Mouse (Mus musculus): Measurements from ENCODE around the gene Fcrl5. TPM values are rescaled to one million over a fixed set of nuclear protein-coding genes. Genes with fewer than 3 reads are reported as not detected.

Gene Fcrl5
- polyA plus RNA-seq, 1 experiment = not detected

DNA sequence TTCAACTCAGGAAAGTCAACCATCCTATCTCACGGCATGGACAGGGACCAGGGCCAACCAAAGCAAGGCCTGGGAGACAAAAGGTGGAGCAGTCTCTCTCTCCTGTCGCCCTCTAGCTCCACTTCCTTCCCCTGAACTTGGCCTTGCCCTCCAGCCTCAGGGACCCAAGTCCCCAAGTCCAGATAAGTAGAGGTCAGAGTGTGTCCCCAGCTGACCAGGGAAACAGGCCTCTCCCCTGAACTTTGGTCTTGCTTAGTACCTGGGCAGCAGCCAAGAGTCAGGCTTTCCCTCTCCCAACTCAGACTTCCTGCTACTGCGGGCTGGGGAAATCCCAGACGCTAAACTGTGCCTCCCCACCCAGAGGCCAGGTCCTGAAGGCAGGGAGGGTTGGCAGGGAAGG, 73.5 kb downstream of the Fcrl5 start:
- Histone ChIP-seq H3ac (ENCODE audit: control insufficient read depth, insufficient read length, low read depth) (no peak overlapping the region), H3K4me3 (ENCODE audit: insufficient read depth, poor library complexity, severe bottlenecking) (no peak overlapping the region), H3K27me3 (ENCODE audit: control insufficient read depth, insufficient read depth, insufficient read length) (no peaks in the 10 kb centered on the region), H3K79me3 (ENCODE audit: low read depth) (no peaks in the 10 kb centered on the region), H3K79me2 (ENCODE audit: control insufficient read depth, insufficient read depth) (no peaks in the 10 kb centered on the region), H3K36me3 (ENCODE audit: control insufficient read depth, insufficient read depth) (no peaks in the 10 kb centered on the region)
- TF ChIP-seq MYOD1 (IDR thresholded peaks at IDR 0.05; ENCODE audit: control insufficient read depth, insufficient read length, low read depth) (no peak), CTCF (IDR thresholded peaks at IDR 0.05; ENCODE audit: control insufficient read depth, insufficient read depth, insufficient read length) (no peak), FOSL1 (IDR thresholded peaks at IDR 0.05; ENCODE audit: insufficient read depth, low read length, poor library complexity, severe bottlenecking) (no peak), MYOG (IDR thresholded peaks at IDR 0.05; ENCODE audit: control insufficient read depth, extremely low read depth, insufficient read length) (no peak), CEBPB (IDR thresholded peaks at IDR 0.05; ENCODE audit: low read depth) (no peak), MAX (IDR thresholded peaks at IDR 0.05) (no peak), USF1 (IDR thresholded peaks at IDR 0.05; ENCODE audit: low read depth) (no peak)

DNA sequence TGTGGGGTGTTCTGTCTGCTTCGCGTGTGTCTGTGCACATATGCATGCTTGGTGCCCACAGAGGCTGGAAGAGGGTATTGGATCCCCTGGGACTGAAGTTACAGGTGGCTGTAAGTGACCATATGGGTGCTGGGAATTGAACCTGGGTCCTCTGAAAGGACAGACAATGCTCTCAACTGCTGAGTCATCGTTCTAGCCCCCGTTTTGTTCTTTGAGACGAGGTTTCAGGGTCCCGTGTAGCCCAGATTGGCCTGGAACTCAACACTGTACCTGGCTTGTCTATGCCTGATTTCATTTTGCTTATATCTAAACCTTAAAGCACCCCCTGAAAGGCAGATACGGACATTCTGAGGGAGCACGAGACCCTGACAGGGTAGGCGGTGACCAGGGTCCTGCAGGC, 75.3 kb downstream of the Fcrl5 start:
- H3K27me3 ChIP-seq (ENCODE audit: control insufficient read depth, insufficient read depth, insufficient read length) = no peaks in the 10 kb centered on the region
- no peaks in the 10 kb centered on the region for H3K36me3 ChIP-seq (ENCODE audit: control insufficient read depth, insufficient read depth)
- no peaks in the 10 kb centered on the region for H3K79me3 ChIP-seq (ENCODE audit: low read depth)
- no peak overlapping the region for H3K4me3 ChIP-seq (ENCODE audit: insufficient read depth, poor library complexity, severe bottlenecking)
- no peak overlapping the region for H3ac ChIP-seq (ENCODE audit: control insufficient read depth, insufficient read length, low read depth)
- H3K79me2 ChIP-seq (ENCODE audit: control insufficient read depth, insufficient read depth) = no peaks in the 10 kb centered on the region
- TF ChIP-seq CEBPB (IDR thresholded peaks at IDR 0.05; ENCODE audit: low read depth) = no peak
- TF ChIP-seq CTCF (IDR thresholded peaks at IDR 0.05; ENCODE audit: control insufficient read depth, insufficient read depth, insufficient read length) = no peak
- TF ChIP-seq MAX (IDR thresholded peaks at IDR 0.05) = no peak
- TF ChIP-seq MYOD1 (IDR thresholded peaks at IDR 0.05; ENCODE audit: control insufficient read depth, insufficient read length, low read depth) = no peak
- no peak for TF ChIP-seq USF1 (IDR thresholded peaks at IDR 0.05; ENCODE audit: low read depth)
- no peak for TF ChIP-seq MYOG (IDR thresholded peaks at IDR 0.05; ENCODE audit: control insufficient read depth, extremely low read depth, insufficient read length)
- TF ChIP-seq FOSL1 (IDR thresholded peaks at IDR 0.05; ENCODE audit: insufficient read depth, low read length, poor library complexity, severe bottlenecking) = no peak

DNA sequence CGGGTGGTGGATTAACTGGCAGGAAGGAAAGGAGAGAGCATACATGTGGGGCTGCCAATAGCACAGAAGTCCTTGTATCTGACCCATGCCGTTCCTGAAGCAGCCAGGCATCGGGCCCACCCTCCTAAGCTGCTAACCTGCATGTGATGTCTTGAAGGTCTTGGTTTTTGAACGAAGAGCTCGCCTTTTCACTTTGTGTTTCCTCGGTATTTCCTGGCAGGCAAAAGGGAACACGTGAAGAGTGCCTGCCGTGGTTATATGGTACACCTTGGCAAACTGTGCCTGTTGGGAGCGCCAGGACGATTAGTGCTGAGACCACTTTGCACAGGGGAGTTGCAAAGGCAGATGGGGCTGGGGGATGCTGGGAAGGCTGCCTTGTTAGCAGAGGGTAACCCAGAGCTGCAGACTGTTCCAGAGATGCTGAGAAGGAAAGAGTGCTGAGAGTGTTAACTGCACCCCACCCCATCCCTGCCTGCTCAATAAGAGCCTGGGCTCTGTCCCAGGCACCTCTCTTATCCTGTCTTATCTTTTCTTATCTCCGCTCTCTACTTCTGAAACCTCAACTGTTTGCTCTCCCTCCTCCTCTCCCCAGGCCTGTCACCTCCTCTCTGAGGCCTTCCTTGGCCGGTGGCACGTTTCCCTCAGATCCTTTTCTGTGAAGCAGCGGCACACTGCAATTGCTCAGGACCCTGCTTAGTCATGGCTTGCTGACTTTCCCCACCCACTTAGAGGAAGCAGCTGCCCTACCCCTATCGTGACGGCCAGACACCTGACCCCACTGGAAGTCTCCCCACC, 76.6 kb downstream of the Fcrl5 start:
- H3K36me3 ChIP-seq (ENCODE audit: control insufficient read depth, insufficient read depth) = no peaks in the 10 kb centered on the region
- no peak overlapping the region for H3ac ChIP-seq (ENCODE audit: control insufficient read depth, insufficient read length, low read depth)
- no peaks in the 10 kb centered on the region for H3K27me3 ChIP-seq (ENCODE audit: control insufficient read depth, insufficient read depth, insufficient read length)
- H3K79me2 ChIP-seq (ENCODE audit: control insufficient read depth, insufficient read depth) = no peaks in the 10 kb centered on the region
- H3K4me3 ChIP-seq (ENCODE audit: insufficient read depth, poor library complexity, severe bottlenecking) = no peak overlapping the region
- H3K79me3 ChIP-seq (ENCODE audit: low read depth) = no peaks in the 10 kb centered on the region
- no peak for TF ChIP-seq MAX (IDR thresholded peaks at IDR 0.05)
- TF ChIP-seq FOSL1 (IDR thresholded peaks at IDR 0.05; ENCODE audit: insufficient read depth, low read length, poor library complexity, severe bottlenecking) = no peak
- no peak for TF ChIP-seq MYOG (IDR thresholded peaks at IDR 0.05; ENCODE audit: control insufficient read depth, extremely low read depth, insufficient read length)
- no peak for TF ChIP-seq CEBPB (IDR thresholded peaks at IDR 0.05; ENCODE audit: low read depth)
- TF ChIP-seq CTCF (IDR thresholded peaks at IDR 0.05; ENCODE audit: control insufficient read depth, insufficient read depth, insufficient read length) = no peak
- no peak for TF ChIP-seq MYOD1 (IDR thresholded peaks at IDR 0.05; ENCODE audit: control insufficient read depth, insufficient read length, low read depth)
- TF ChIP-seq USF1 (IDR thresholded peaks at IDR 0.05; ENCODE audit: low read depth) = no peak

DNA sequence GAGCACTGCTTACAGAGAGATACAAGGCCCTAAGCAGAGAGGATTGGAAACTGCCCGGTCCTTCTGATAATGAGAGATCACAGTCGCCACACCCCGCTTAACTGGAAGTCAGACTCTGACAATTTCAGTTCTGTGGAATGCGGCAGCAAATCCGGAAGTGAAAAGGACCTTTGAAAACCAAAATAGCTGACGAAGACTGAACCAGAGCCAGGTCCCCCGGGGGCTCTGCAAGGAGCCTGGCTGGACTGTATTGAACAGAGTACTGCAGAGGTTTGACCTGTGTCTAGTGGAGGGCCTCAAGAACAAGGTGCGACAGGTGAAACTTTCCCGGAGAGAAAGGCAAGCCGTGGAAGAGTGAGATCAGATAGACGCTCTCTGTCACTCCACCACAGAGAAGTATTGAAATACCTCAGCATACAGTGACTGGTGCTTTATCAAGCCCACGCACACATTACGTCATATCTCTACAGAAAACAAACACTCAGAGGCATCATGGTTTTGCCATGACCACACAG, 80.1 kb downstream of the Fcrl5 start:
- no peaks in the 10 kb centered on the region for H3K36me3 ChIP-seq (ENCODE audit: control insufficient read depth, insufficient read depth)
- no peaks in the 10 kb centered on the region for H3K79me3 ChIP-seq (ENCODE audit: low read depth)
- TF ChIP-seq MAX (IDR thresholded peaks at IDR 0.05) = no peak
- no peak for TF ChIP-seq CTCF (IDR thresholded peaks at IDR 0.05; ENCODE audit: control insufficient read depth, insufficient read depth, insufficient read length)
- no peak for TF ChIP-seq MYOG (IDR thresholded peaks at IDR 0.05; ENCODE audit: control insufficient read depth, extremely low read depth, insufficient read length)
- no peak for TF ChIP-seq MYOD1 (IDR thresholded peaks at IDR 0.05; ENCODE audit: control insufficient read depth, insufficient read length, low read depth)
- TF ChIP-seq FOSL1 (IDR thresholded peaks at IDR 0.05; ENCODE audit: insufficient read depth, low read length, poor library complexity, severe bottlenecking) = no peak
- TF ChIP-seq USF1 (IDR thresholded peaks at IDR 0.05; ENCODE audit: low read depth) = no peak
- TF ChIP-seq CEBPB (IDR thresholded peaks at IDR 0.05; ENCODE audit: low read depth) = no peak

DNA sequence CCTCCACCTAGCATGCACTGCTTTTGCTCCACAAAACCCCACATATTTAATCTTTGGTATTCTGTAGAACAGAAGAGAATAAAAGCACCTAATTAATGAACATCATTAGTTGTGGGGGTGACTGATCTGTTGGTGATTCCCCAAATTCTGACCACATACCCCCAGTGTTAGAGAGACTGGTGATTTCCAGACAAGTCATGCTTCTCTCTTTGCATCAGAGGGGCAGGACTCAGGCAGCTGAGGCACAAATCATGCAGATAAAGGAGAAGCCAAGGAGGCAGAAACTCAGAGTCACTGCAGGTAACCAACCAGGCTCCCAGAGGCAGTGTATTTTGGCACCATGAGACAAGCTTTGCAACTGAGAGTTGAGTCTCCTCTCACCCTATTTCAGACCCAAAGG, 82.9 kb downstream of the Fcrl5 start:
- Histone ChIP-seq H3ac (ENCODE audit: control insufficient read depth, insufficient read length, low read depth) (no peak overlapping the region), H3K27me3 (ENCODE audit: control insufficient read depth, insufficient read depth, insufficient read length) (peaks cover 7% of the 10 kb centered on the region), H3K36me3 (ENCODE audit: control insufficient read depth, insufficient read depth) (no peaks in the 10 kb centered on the region), H3K79me2 (ENCODE audit: control insufficient read depth, insufficient read depth) (no peaks in the 10 kb centered on the region), H3K4me3 (ENCODE audit: insufficient read depth, poor library complexity, severe bottlenecking) (no peak overlapping the region), H3K79me3 (ENCODE audit: low read depth) (no peaks in the 10 kb centered on the region)
- TF ChIP-seq FOSL1 (IDR thresholded peaks at IDR 0.05; ENCODE audit: insufficient read depth, low read length, poor library complexity, severe bottlenecking) = no peak
- no peak for TF ChIP-seq MAX (IDR thresholded peaks at IDR 0.05)
- no peak for TF ChIP-seq CTCF (IDR thresholded peaks at IDR 0.05; ENCODE audit: control insufficient read depth, insufficient read depth, insufficient read length)
- no peak for TF ChIP-seq MYOG (IDR thresholded peaks at IDR 0.05; ENCODE audit: control insufficient read depth, extremely low read depth, insufficient read length)
- no peak for TF ChIP-seq USF1 (IDR thresholded peaks at IDR 0.05; ENCODE audit: low read depth)
- no peak for TF ChIP-seq MYOD1 (IDR thresholded peaks at IDR 0.05; ENCODE audit: control insufficient read depth, insufficient read length, low read depth)
- TF ChIP-seq CEBPB (IDR thresholded peaks at IDR 0.05; ENCODE audit: low read depth) = no peak

More for the DNA sequence above, 80.1 kb downstream of the Fcrl5 start:
- H3K79me2 ChIP-seq (ENCODE audit: control insufficient read depth, insufficient read depth) = no peaks in the 10 kb centered on the region
- peaks cover 4% of the 10 kb centered on the region for H3K27me3 ChIP-seq (ENCODE audit: control insufficient read depth, insufficient read depth, insufficient read length)
- no peak overlapping the region for H3K4me3 ChIP-seq (ENCODE audit: insufficient read depth, poor library complexity, severe bottlenecking)
- no peak overlapping the region for H3ac ChIP-seq (ENCODE audit: control insufficient read depth, insufficient read length, low read depth)

Data from C2C12 (cell line).